Mouse (Mus musculus) olfactory bulb, adult 2 months (tissue): Measurements from ENCODE around the gene Fbxo33. TPM values are rescaled to one million over a fixed set of nuclear protein-coding genes. Genes with fewer than 3 reads are reported as not detected.
"Not testable (repeated sequence)": the region's sequence is repeated elsewhere in the genome, so short reads cannot be mapped to it uniquely, and the experiment has no call there.

Source experiments
- H3K27ac ChIP-seq: fragments of 200-500 bp; 2 replicates; pipeline ENCODE4 v1.5.1; 2012; ENCODE audit warnings: low read depth, low read length; ENCODE audit not compliant: insufficient read depth
- H3K4me1 ChIP-seq: fragments of 200-500 bp; 2 replicates; pipeline ENCODE4 v1.6.1; 2012; ENCODE audit warnings: low read length; ENCODE audit not compliant: control insufficient read depth, insufficient read depth
- H3K4me3 ChIP-seq: fragments of 200-500 bp; 2 replicates; pipeline ENCODE4 v1.5.1; 2012; ENCODE audit warnings: mild to moderate bottlenecking, low read depth, low read length, moderate library complexity; ENCODE audit not compliant: insufficient read depth
- CTCF ChIP-seq: fragments of 200-500 bp; IDR thresholded peaks from 2 replicates; pipeline ENCODE4 v1.5.1; 2012; ENCODE audit warnings: low read depth, mild to moderate bottlenecking, low read length, moderate library complexity; ENCODE audit not compliant: insufficient read depth
- POLR2A ChIP-seq: fragments of 200-500 bp; IDR thresholded peaks from 2 replicates; pipeline ENCODE4 v1.6.1; 2012; ENCODE audit warnings: mild to moderate bottlenecking, low read depth, low read length, moderate library complexity; ENCODE audit not compliant: insufficient read depth
- WGBS: fragments of 180-500 bp; shearing (Covaris S2); methylation state at CpG from one replicate; pipeline ENCODE4 v1.1.7; 2018; 5-methylcytosine and 5-hydroxymethylcytosine counted together
- polyA plus RNA-seq: library from polyadenylated mRNA; stranded (reverse); fragments of >200 nt; gene quantifications from 2 replicates; pipeline ENCODE4 v1.2.4, GENCODE M21; 2012; ENCODE audit warnings: low replicate concordance; ENCODE audit not compliant: missing spikeins, insufficient read depth, insufficient read length

Fbxo33 gene
- polyA plus RNA-seq, 1 experiment: not detected

GRCm38 (mm10) chr12:59248969-59249368 lies 29.4 kb upstream of the Fbxo33 start:
- no peak overlapping the region for H3K27ac ChIP-seq
- TF ChIP-seq POLR2A (no peak), CTCF (no peak)
- WGBS: 81% methylated on average over 1 of the region's 1 CpGs
- H3K4me3 ChIP-seq: no peak overlapping the region
- no peaks in the 10 kb centered on the region for H3K4me1 ChIP-seq

GRCm38 (mm10) chr12:59241031-59241430 lies 21.5 kb upstream of the Fbxo33 start:
- H3K27ac ChIP-seq, H3K4me1 ChIP-seq, H3K4me3 ChIP-seq: not testable (repeated sequence)
- WGBS: 91% methylated on average over 8 of the region's 8 CpGs

- H3K27ac ChIP-seq: no peak overlapping the region
- no peak for TF ChIP-seq POLR2A
- TF ChIP-seq CTCF: no peak
- 88% methylated on average over 5 of the region's 5 CpGs for WGBS
- no peak overlapping the region for H3K4me3 ChIP-seq
- no peaks in the 10 kb centered on the region for H3K4me1 ChIP-seq
Measured at GRCm38 (mm10) chr12:59238434-59238833, 18.9 kb upstream of the Fbxo33 start.

DNA sequence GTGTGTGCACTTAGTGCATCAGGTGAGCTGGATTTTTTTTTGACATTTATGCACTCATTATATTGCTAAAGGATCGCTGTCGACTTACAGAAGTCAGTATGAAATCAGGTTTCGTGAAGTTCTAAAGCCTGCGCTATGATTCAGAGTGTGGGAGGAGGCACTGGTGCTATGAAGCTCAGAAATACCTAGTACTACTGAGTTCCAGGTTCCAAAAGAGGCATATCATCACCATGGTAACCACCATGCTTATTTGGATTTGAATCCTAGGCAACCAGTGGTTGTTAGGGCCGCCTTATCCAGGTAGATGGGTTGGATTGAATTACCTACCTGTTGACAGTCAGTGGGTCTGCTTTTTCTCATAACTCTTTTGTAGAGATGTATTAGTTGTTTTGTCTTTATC lies 8.9 kb upstream of the Fbxo33 start:
- Histone ChIP-seq H3K27ac (no peak overlapping the region), H3K4me1 (no peaks in the 10 kb centered on the region), H3K4me3 (no peak overlapping the region)
- TF ChIP-seq POLR2A (no peak), CTCF (no peak)
- 81% methylated on average over 5 of the region's 5 CpGs for WGBS

DNA sequence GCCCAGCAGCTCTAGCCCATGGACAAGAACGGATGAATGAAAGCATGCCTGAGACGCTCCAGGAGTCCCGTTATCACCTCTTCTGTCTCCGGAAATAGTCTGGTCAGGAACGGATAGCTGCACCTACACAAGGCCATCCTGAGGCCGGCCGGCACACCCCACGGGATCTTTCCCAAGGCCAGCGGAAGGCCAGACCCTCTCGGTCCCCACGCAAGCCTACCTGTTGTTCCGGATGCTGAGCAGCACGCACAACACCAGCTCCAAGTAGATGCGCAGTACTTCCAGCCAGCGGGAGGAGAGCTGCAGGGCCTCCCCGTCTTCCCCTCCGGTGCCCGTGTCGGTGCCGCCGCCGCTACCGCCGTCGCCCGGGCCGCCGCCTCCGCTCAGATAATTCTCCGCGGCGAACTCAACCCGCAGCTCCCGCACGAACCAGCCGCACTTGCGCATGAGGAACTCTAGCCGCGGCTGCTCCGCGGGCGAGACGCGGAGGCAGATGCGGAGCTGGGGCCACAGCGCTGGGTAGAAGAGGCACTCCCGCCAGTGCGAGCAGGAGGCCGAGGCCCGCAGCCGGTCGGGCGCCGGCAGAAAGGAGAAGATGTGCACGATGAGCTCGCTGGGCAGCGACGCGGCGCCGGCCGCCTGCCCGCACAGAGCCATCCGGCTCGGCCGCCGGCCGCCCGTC lies 744 bp downstream of the Fbxo33 start:
- Histone ChIP-seq H3K4me1 (peaks cover 7% of the 10 kb centered on the region), H3K27ac (peak overlapping the region; percentile 98), H3K4me3 (peak overlapping the region; percentile 65)
- WGBS: 1% methylated on average over 69 of the region's 69 CpGs
- TF ChIP-seq CTCF (no peak), POLR2A (no peak)

DNA sequence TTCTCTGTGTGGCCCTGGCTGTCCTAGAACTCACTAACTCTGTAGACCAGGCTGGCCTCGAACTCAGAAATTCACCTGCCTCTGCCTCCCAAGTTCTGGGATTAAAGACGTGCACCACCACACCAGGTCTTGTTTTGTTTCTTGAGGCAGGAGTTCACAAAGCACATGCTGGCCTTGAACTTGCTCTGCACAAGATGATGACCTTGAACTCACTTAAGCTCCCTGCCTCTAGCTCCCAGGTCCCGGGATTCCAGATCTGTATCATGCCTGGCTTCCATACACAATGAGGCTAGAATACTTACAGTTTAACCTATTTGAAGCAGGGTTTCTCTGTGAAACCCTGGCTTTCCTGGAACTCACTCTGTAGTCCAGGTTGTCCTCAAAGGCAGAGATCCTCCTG lies 2.2 kb downstream of the Fbxo33 start:
- H3K27ac ChIP-seq: no peak overlapping the region
- peak overlapping the region; percentile 41 for H3K4me3 ChIP-seq
- TF ChIP-seq CTCF (no peak), POLR2A (no peak)
- peaks cover 7% of the 10 kb centered on the region for H3K4me1 ChIP-seq
- WGBS: 67% methylated on average over 3 of the region's 3 CpGs

DNA sequence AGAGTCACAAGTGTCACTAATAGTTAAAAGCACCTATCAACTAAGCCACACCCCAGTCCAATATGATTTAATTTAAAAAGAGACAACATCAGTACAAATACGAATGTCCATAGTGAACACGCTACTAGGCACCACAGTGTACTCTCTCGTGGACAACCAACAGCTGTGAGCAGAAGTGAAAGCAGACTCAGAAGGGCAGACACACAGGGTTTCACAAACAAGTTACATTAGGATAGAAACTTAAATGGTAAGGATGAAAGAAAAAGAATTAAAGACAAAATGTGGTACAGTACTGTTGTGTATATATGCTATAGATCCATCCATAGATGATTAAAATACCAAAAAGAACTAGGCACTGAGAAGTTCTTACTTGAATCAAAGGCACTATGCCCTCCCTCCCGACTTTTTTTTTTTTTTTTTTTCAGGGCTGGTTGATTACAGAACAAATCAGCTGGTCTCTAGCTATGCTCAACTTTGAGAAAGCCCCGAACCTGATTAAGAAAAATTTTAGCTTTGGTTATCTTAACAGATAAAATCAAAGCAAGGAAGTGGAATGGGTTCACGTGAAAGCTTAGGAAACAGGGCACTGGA lies 2.8 kb downstream of the Fbxo33 start:
- peaks cover 7% of the 10 kb centered on the region for H3K4me1 ChIP-seq
- H3K27ac ChIP-seq: no peak overlapping the region
- TF ChIP-seq CTCF (no peak), POLR2A (no peak)
- H3K4me3 ChIP-seq: no peak overlapping the region
- 55% methylated on average over 6 of the region's 6 CpGs for WGBS

- TF ChIP-seq POLR2A: no peak
- no peak for TF ChIP-seq CTCF
- no peak overlapping the region for H3K27ac ChIP-seq
- H3K4me1 ChIP-seq: peaks cover 7% of the 10 kb centered on the region
- 47% methylated on average over 4 of the region's 4 CpGs for WGBS
- no peak overlapping the region for H3K4me3 ChIP-seq
Measured at GRCm38 (mm10) chr12:59216176-59216575, 3.3 kb downstream of the Fbxo33 start.

GRCm38 (mm10) chr12:59207814-59208213 lies 11.7 kb downstream of the Fbxo33 start:
- H3K4me3 ChIP-seq: no peak overlapping the region
- no peaks in the 10 kb centered on the region for H3K4me1 ChIP-seq
- 100% methylated on average over 1 of the region's 1 CpGs for WGBS
- TF ChIP-seq POLR2A: no peak
- TF ChIP-seq CTCF: no peak
- no peak overlapping the region for H3K27ac ChIP-seq
